Mouse (Mus musculus) heart, postnatal 0 days (tissue): ENCODE results near the gene Esr1. TPM values are rescaled to one million over a fixed set of nuclear protein-coding genes. Genes with fewer than 3 reads are reported as not detected.
"Not testable (repeated sequence)": the region's sequence is repeated elsewhere in the genome, so short reads cannot be mapped to it uniquely, and the experiment has no call there.

Source experiments
- ATAC-seq: fragments of 200-750 bp; cut with Nextera tagmentation; 2 replicates; pipeline ENCODE4 v1.8.0; 2017; ENCODE audit warnings: low read depth, moderate number of reproducible peaks, moderate library complexity; ENCODE audit not compliant: insufficient read depth
- DNase-seq: peaks from one replicate; pipeline ENCODE4 v3.0.0-alpha.2; 2016; ENCODE audit warnings: low spot score
- H3K27ac ChIP-seq: fragments of 300-500 bp; sonication (generic); 2 replicates; pipeline ENCODE4 v1.5.1; 2014; ENCODE audit warnings: low read depth, mild to moderate bottlenecking
- H3K27me3 ChIP-seq: fragments of 300-500 bp; sonication (generic); 2 replicates; pipeline ENCODE4 v1.6.1; 2014; ENCODE audit warnings: low read length, mixed read lengths; ENCODE audit not compliant: control insufficient read depth, insufficient read depth
- H3K36me3 ChIP-seq: fragments of 300-500 bp; sonication (generic); replicated peaks from 2 replicates; pipeline ENCODE4 v1.6.1; 2014; ENCODE audit warnings: low read length, mixed read lengths; ENCODE audit not compliant: control insufficient read depth, insufficient read depth
- H3K4me1 ChIP-seq: fragments of 300-500 bp; sonication (generic); 2 replicates; pipeline ENCODE4 v1.6.1; 2014; ENCODE audit warnings: antibody characterized with exemption; ENCODE audit not compliant: control insufficient read depth, insufficient read depth
- H3K4me2 ChIP-seq: fragments of 300-500 bp; sonication (generic); 2 replicates; pipeline ENCODE4 v1.6.1; 2014; ENCODE audit warnings: low read depth, mild to moderate bottlenecking, low read length, moderate library complexity
- H3K4me3 ChIP-seq: fragments of 300-500 bp; sonication (generic); 2 replicates; pipeline ENCODE4 v1.5.1; 2014; ENCODE audit warnings: low read depth, low read length
- H3K9ac ChIP-seq: fragments of 300-500 bp; sonication (generic); replicated peaks from 2 replicates; pipeline ENCODE4 v1.6.1; 2014; ENCODE audit warnings: low read depth, low read length, mixed read lengths
- H3K9me3 ChIP-seq: fragments of 300-500 bp; sonication (generic); replicated peaks from 2 replicates; pipeline ENCODE4 v1.6.1; 2016; ENCODE audit warnings: low read length; ENCODE audit not compliant: control insufficient read depth
- CTCF ChIP-seq: IDR thresholded peaks from 2 replicates; pipeline ENCODE4 v1.5.1; 2016; ENCODE audit warnings: antibody characterized with exemption, control low read depth, low read depth
- EP300 ChIP-seq: IDR thresholded peaks from 2 replicates; pipeline ENCODE4 v1.6.1; 2016; ENCODE audit warnings: antibody characterized with exemption, low read depth
- WGBS: fragments of 180-500 bp; shearing (Covaris S2); extraction: QIAGEN DNeasy Blood & Tissue Kit; methylation state at CpG from one replicate; pipeline ENCODE4 v1.1.7; 2014; 5-methylcytosine and 5-hydroxymethylcytosine counted together
- polyA plus RNA-seq: library from polyadenylated mRNA; unstranded; fragments of >200 nt; fragmentation: Nextera tagmentation; extraction: Ambion mirVana; gene quantifications from 2 replicates; pipeline ENCODE4 v1.2.1, GENCODE M21; 2015
- total RNA-seq: library from RNA; depleted of rRNA; stranded (reverse); fragments of >200 nt; gene quantifications from 2 replicates; pipeline ENCODE4 v1.2.3, GENCODE M21; 2014; ENCODE audit warnings: low replicate concordance

The Esr1 gene
- total and polyA plus RNA-seq, 2 experiments from 2014 or later: 0.14 to 0.50 TPM

- Histone ChIP-seq H3K4me3 (no peak overlapping the region), H3K9me3 (no peaks in the 10 kb centered on the region), H3K27me3 (no peaks in the 10 kb centered on the region), H3K4me2 (no peak overlapping the region), H3K36me3 (no peaks in the 10 kb centered on the region), H3K9ac (no peak overlapping the region), H3K27ac (no peak overlapping the region), H3K4me1 (no peaks in the 10 kb centered on the region)
- DNase-seq: no peak
- ATAC-seq: no peak
- WGBS: 61% methylated on average over 3 of the region's 3 CpGs
- TF ChIP-seq EP300 (no peak), CTCF (no peak)
These were observed 60.5 kb downstream of the Esr1 start for GRCm38 (mm10) chr10:4671876-4672275.

GRCm38 (mm10) chr10:4673311-4673816, 62.0 kb downstream of the Esr1 start:
- WGBS: 63% methylated on average over 4 of the region's 4 CpGs
- Histone ChIP-seq H3K9ac (no peak overlapping the region), H3K27me3 (no peaks in the 10 kb centered on the region), H3K4me2 (no peak overlapping the region), H3K9me3 (no peaks in the 10 kb centered on the region), H3K4me1 (no peaks in the 10 kb centered on the region), H3K36me3 (no peaks in the 10 kb centered on the region), H3K27ac (no peak overlapping the region), H3K4me3 (no peak overlapping the region)
- no peak for DNase-seq
- ATAC-seq: no peak
- TF ChIP-seq EP300: no peak
- TF ChIP-seq CTCF: no peak

GRCm38 (mm10) chr10:4674983-4675592, 63.7 kb downstream of the Esr1 start:
- not testable (repeated sequence) for H3K27me3 ChIP-seq, H3K9me3 ChIP-seq, H3K36me3 ChIP-seq, H3K4me1 ChIP-seq, DNase-seq, ATAC-seq, H3K9ac ChIP-seq, H3K4me3 ChIP-seq, H3K27ac ChIP-seq
- WGBS: 14% methylated on average over 14 of the region's 14 CpGs
- peak overlapping the region; percentile 50 for H3K4me2 ChIP-seq
- TF ChIP-seq CTCF: peak; percentile 42

- no peak for DNase-seq
- no peak overlapping the region for H3K27ac ChIP-seq
These were observed 71.7 kb downstream of the Esr1 start for GRCm38 (mm10) chr10:4683106-4683505.

GRCm38 (mm10) chr10:4683711-4684265, 72.4 kb downstream of the Esr1 start:
- WGBS: 79% methylated on average over 12 of the region's 12 CpGs
- Histone ChIP-seq H3K36me3 (no peaks in the 10 kb centered on the region), H3K9ac (no peak overlapping the region), H3K27ac (no peak overlapping the region), H3K9me3 (no peaks in the 10 kb centered on the region), H3K27me3 (no peaks in the 10 kb centered on the region), H3K4me3 (no peak overlapping the region), H3K4me1 (no peaks in the 10 kb centered on the region), H3K4me2 (no peak overlapping the region)
- TF ChIP-seq EP300: no peak
- no peak for DNase-seq
- ATAC-seq: no peak

More at GRCm38 (mm10) chr10:4683106-4683505, 71.7 kb downstream of the Esr1 start:
- no peaks in the 10 kb centered on the region for H3K27me3 ChIP-seq
- no peaks in the 10 kb centered on the region for H3K4me1 ChIP-seq
- TF ChIP-seq CTCF: no peak
- no peak for TF ChIP-seq EP300
- H3K9me3 ChIP-seq: no peaks in the 10 kb centered on the region
- WGBS: 64% methylated on average over 5 of the region's 5 CpGs
- no peak overlapping the region for H3K4me2 ChIP-seq
- no peak overlapping the region for H3K9ac ChIP-seq
- H3K36me3 ChIP-seq: no peaks in the 10 kb centered on the region
- no peak overlapping the region for H3K4me3 ChIP-seq
- ATAC-seq: no peak

GRCm38 (mm10) chr10:4694336-4694865, 83.0 kb downstream of the Esr1 start:
- Histone ChIP-seq H3K9ac (no peak overlapping the region), H3K36me3 (no peaks in the 10 kb centered on the region), H3K27ac (no peak overlapping the region), H3K4me2 (no peak overlapping the region), H3K9me3 (no peaks in the 10 kb centered on the region), H3K4me3 (no peak overlapping the region), H3K4me1 (no peaks in the 10 kb centered on the region), H3K27me3 (no peaks in the 10 kb centered on the region)
- 74% methylated on average over 7 of the region's 7 CpGs for WGBS
- no peak for DNase-seq
- no peak for TF ChIP-seq CTCF
- TF ChIP-seq EP300: no peak
- ATAC-seq: no peak
